Mouse (Mus musculus) C2C12 (cell line): ENCODE results near the gene Foxp1. TPM values are rescaled to one million over a fixed set of nuclear protein-coding genes. Genes with fewer than 3 reads are reported as not detected.

Source experiments
- H3K27me3 ChIP-seq: one replicate; pipeline ENCODE4 v1.6.1; 2011; ENCODE audit not compliant: control insufficient read depth, insufficient read depth, insufficient read length
- H3K36me3 ChIP-seq: one replicate; pipeline ENCODE4 v1.6.1; 2011; ENCODE audit not compliant: control insufficient read depth, insufficient read depth
- H3K4me3 ChIP-seq: one replicate; pipeline ENCODE4 v1.5.1; 2011; ENCODE audit warnings: mild to moderate bottlenecking, control low read depth; ENCODE audit not compliant: poor library complexity, insufficient read depth, severe bottlenecking
- H3K79me2 ChIP-seq: one replicate; pipeline ENCODE4 v1.6.1; 2011; ENCODE audit not compliant: control insufficient read depth, insufficient read depth
- H3K79me3 ChIP-seq: one replicate; pipeline ENCODE4 v1.6.1; 2011; ENCODE audit warnings: low read depth, control low read depth
- H3ac ChIP-seq: one replicate; pipeline ENCODE3; 2011; ENCODE audit warnings: low read depth; ENCODE audit not compliant: control insufficient read depth, insufficient read length
- CEBPB ChIP-seq: IDR thresholded peaks from one replicate; pipeline ENCODE4 v1.6.1; 2011; ENCODE audit warnings: low read depth, mild to moderate bottlenecking, control low read depth, moderate library complexity
- CTCF ChIP-seq: IDR thresholded peaks from one replicate; pipeline ENCODE4 v1.5.1; 2011; ENCODE audit not compliant: control insufficient read depth, insufficient read depth, insufficient read length
- FOSL1 ChIP-seq: IDR thresholded peaks from one replicate; pipeline ENCODE4 v1.8.0; 2011; ENCODE audit warnings: mild to moderate bottlenecking, low read length; ENCODE audit not compliant: poor library complexity, insufficient read depth, severe bottlenecking
- MAX ChIP-seq: IDR thresholded peaks from one replicate; pipeline ENCODE4 v1.6.1; 2011; ENCODE audit warnings: mild to moderate bottlenecking, control low read depth
- MYOD1 ChIP-seq: IDR thresholded peaks from one replicate; pipeline ENCODE4 v1.6.1; 2011; ENCODE audit warnings: low read depth; ENCODE audit not compliant: control insufficient read depth, insufficient read length
- MYOG ChIP-seq: IDR thresholded peaks from one replicate; pipeline ENCODE4 v1.6.1; 2011; ENCODE audit not compliant: control insufficient read depth, insufficient read length; ENCODE audit errors: extremely low read depth
- USF1 ChIP-seq: IDR thresholded peaks from one replicate; pipeline ENCODE4 v1.6.1; 2011; ENCODE audit warnings: low read depth, mild to moderate bottlenecking, control low read depth, moderate library complexity
- polyA plus RNA-seq: library from polyadenylated mRNA; unstranded; fragments of >200 nt; fragmentation: generic; extraction: Trizol; gene quantifications from one replicate; pipeline ENCODE4 v1.2.1, GENCODE M21; 2012; ENCODE audit warnings: missing spikeins

The Foxp1 gene
- polyA plus RNA-seq, 1 experiment, result 25.9 TPM

GRCm38 (mm10) chr6:99538194-99538941 is 15.8 kb upstream of the Foxp1 start:
- H3K79me3 ChIP-seq, result no peaks in the 10 kb centered on the region
- TF ChIP-seq CEBPB (no peak), FOSL1 (no peak), MAX (no peak), MYOG (no peak), MYOD1 (no peak), CTCF (no peak), USF1 (no peak)
- no peak overlapping the region for H3K4me3 ChIP-seq
- H3K27me3 ChIP-seq, result no peaks in the 10 kb centered on the region
- H3ac ChIP-seq, result no peak overlapping the region
- H3K79me2 ChIP-seq, result no peaks in the 10 kb centered on the region
- no peaks in the 10 kb centered on the region for H3K36me3 ChIP-seq

GRCm38 (mm10) chr6:99534211-99534745 is 11.8 kb upstream of the Foxp1 start:
- H3ac ChIP-seq, result no peak overlapping the region
- no peaks in the 10 kb centered on the region for H3K36me3 ChIP-seq
- no peak for TF ChIP-seq FOSL1
- TF ChIP-seq MYOD1, result no peak
- TF ChIP-seq CTCF, result no peak
- no peak for TF ChIP-seq CEBPB
- no peak for TF ChIP-seq MYOG
- TF ChIP-seq USF1, result no peak
- no peak for TF ChIP-seq MAX
- no peaks in the 10 kb centered on the region for H3K27me3 ChIP-seq
- no peak overlapping the region for H3K4me3 ChIP-seq
- no peaks in the 10 kb centered on the region for H3K79me3 ChIP-seq
- H3K79me2 ChIP-seq, result no peaks in the 10 kb centered on the region

- no peaks in the 10 kb centered on the region for H3K36me3 ChIP-seq
- TF ChIP-seq CEBPB (no peak), FOSL1 (no peak), MYOG (no peak), USF1 (no peak), MAX (no peak), CTCF (no peak), MYOD1 (no peak)
- no peak overlapping the region for H3K4me3 ChIP-seq
- no peaks in the 10 kb centered on the region for H3K79me3 ChIP-seq
- H3K79me2 ChIP-seq, result no peaks in the 10 kb centered on the region
- H3ac ChIP-seq, result no peak overlapping the region
- no peaks in the 10 kb centered on the region for H3K27me3 ChIP-seq
Measured at GRCm38 (mm10) chr6:99532458-99532857, 9.9 kb upstream of the Foxp1 start.

- TF ChIP-seq FOSL1 (no peak), CEBPB (no peak), CTCF (no peak), MYOD1 (no peak), MYOG (no peak), USF1 (no peak), MAX (no peak)
- no peaks in the 10 kb centered on the region for H3K79me3 ChIP-seq
- no peaks in the 10 kb centered on the region for H3K36me3 ChIP-seq
- H3K79me2 ChIP-seq, result no peaks in the 10 kb centered on the region
- no peak overlapping the region for H3ac ChIP-seq
- no peak overlapping the region for H3K4me3 ChIP-seq
- H3K27me3 ChIP-seq, result no peaks in the 10 kb centered on the region
Measured at GRCm38 (mm10) chr6:99528972-99529371, 6.5 kb upstream of the Foxp1 start.

GRCm38 (mm10) chr6:99527457-99528105 is 5.1 kb upstream of the Foxp1 start:
- Histone ChIP-seq H3K79me3 (no peaks in the 10 kb centered on the region), H3K79me2 (no peaks in the 10 kb centered on the region), H3ac (no peak overlapping the region), H3K4me3 (no peak overlapping the region), H3K36me3 (no peaks in the 10 kb centered on the region), H3K27me3 (no peaks in the 10 kb centered on the region)
- TF ChIP-seq CTCF, result no peak
- no peak for TF ChIP-seq MYOD1
- TF ChIP-seq MAX, result no peak
- TF ChIP-seq FOSL1, result no peak
- no peak for TF ChIP-seq CEBPB
- no peak for TF ChIP-seq USF1
